Mouse (Mus musculus): ENCODE data around the gene Mmp15. TPM values are rescaled to one million over a fixed set of nuclear protein-coding genes. Genes with fewer than 3 reads are reported as not detected.

Gene Mmp15
- 0.40 and 0.63 TPM in 2 replicates for polyA plus RNA-seq (2012; ENCODE audit: low replicate concordance)

DNA sequence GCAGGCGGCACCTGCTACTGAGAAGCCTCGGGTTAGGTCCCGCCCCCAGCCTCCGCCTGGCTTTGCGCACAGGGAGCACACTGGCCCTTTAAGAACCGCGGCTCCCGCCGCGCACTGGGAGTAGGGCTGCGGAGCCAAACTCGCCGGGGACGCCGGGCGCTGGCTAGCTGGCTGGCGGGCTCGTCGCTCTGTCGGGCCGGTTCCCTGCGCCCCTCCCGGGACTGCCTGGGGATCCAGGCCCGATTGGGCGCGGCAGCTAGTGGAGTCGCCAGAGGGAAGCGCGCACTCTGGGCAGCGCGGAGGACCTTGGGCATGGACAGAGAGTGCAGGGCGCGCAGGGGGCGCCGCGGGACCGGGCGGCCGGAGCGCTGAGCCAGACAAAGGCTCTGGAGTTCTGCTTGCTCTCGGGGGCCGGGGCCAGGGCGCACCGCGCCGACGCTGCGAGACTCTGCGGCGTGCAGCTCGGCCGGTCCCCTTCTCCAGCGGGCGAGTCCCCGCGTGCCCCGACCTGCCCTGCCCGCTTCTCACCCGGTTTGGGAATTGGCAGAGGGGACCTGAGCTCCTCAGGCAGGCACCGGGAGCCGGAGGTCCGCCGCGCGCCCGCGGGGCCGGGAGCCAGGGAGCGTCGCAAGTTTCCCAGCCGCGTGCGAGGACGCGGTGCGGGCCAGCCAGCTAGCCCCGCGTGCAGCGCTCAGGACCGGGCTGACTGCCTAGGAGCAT, at the start of gene Mmp15:
Mmp15 (plus strand) TSS at position 118 of the 720 bp plus-strand sequence.

DNA sequence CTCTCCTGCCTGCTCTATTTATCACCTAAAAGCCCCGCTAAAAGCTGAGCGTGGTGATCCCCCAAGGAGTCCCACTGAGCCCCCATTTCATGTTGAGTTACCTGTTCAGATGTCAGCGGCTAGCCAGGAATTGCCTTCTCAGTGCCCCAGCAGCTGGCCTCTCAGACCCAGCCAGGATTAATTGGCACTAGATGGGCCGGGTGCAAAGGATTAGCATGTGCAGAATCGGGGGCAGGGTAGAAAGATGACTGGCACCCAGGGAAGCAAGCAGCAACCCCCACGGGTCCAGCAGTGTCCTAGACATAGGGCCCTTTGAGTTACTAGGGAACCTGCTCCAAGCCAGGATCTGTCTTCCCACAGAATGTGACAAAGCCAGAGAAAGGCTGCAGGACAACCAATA, 45.6 kb upstream of the Mmp15 start, which contains the start of gene Cngb1:
Cngb1 (minus strand) TSS at position 155 of the 400 bp plus-strand sequence.

DNA sequence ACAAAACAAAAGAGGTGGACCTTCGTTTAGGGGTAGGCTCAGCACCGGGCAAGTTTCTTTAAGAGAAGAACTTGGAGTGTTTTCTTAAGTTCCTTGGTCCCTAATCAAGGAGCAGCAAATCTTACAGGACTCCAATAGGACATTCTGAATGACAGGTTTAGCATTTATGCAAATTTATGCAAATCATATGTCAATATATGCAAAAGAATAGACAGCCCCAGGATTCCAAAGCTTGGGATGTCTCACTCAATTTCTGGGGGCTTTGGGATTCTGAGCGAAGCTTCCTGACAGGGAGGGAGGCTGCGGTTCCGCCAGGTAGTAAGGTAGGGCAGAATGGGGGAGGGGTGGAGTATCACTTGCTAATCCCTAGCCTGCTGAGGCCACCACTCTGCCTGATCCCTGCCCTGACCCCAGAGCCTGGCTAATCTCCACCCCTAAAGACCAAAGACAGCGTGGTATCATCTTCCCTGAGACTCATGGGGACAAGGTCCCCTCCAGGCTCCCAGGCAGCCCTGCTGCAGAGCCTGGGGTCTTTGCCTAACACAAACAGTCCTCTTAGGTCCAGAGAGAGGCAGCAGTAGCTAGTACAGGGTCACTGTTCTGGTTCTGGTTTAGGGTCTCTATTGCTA, 41.6 kb upstream of the Mmp15 start, which contains the start of gene Tepp:
Tepp (plus strand) TSS at position 225 of the 629 bp plus-strand sequence.

DNA sequence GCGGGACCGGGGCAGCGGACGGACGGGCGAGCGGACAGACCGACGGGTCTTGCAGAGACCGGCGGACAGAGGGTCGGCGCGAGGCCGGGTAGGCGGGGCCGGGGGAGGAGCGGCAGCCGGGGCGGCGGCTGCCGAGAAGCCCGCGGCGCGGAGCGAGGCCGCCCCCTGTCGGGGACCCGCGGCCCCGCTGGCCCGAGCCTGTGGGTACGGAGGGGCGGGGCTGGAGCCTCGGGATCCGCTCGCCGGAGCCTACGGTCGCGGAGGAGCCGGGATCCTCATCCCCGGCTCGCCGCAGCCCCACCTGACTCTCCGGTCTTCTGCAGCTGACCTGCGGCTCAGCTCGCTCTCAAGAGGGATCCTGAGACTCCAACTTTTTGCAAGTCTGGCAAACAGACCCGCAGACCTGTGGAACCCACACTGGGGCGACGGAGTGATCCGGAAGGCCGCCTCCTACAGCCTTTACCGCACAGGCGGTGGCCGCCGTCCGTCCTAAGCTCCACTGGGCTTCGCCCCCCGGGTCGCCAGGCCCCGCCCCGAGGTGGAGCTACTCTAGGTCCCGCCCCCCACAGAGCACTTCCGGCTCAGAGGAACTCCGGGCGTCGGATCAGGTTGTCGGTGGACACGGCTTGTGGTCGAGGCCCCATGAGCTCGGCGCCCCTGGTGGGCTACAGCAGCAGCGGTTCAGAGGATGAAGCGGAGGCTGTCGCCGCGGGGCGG, 20.2 kb upstream of the Mmp15 start, which contains the start of the genes Zfp319 and Usb1:
Zfp319 (minus strand) TSS at position 231 of the 717 bp plus-strand sequence.
Usb1 (plus strand) TSS at position 565 of the 717 bp plus-strand sequence.

Other genes with a start within 250 kb of the Mmp15 start
- 9.8 and 16.0 TPM in 2 replicates for gene Kifc3, start 149.5 kb upstream of the Mmp15 start, polyA plus RNA-seq (2012; ENCODE audit: low replicate concordance)
- gene Cngb1, start 45.7 kb upstream of the Mmp15 start, polyA plus RNA-seq (2012; ENCODE audit: low replicate concordance) = 0.23 and 0.76 TPM in 2 replicates
- not detected in 2 replicates for gene Tepp, start 41.7 kb upstream of the Mmp15 start, polyA plus RNA-seq (2012; ENCODE audit: low replicate concordance)
- 13.0 and 17.8 TPM in 2 replicates for gene Zfp319, start 20.3 kb upstream of the Mmp15 start, polyA plus RNA-seq (2012; ENCODE audit: low replicate concordance)
- gene Usb1, start 20.0 kb upstream of the Mmp15 start, polyA plus RNA-seq (2012; ENCODE audit: low replicate concordance) = 20.3 and 25.0 TPM in 2 replicates
- 13.2 and 31.0 TPM in 2 replicates for gene Cfap20, start 82.6 kb downstream of the Mmp15 start, polyA plus RNA-seq (2012; ENCODE audit: low replicate concordance)
- 7.8 and 25.5 TPM in 2 replicates for gene Csnk2a2, start 137.8 kb downstream of the Mmp15 start, polyA plus RNA-seq (2012; ENCODE audit: low replicate concordance)
- not detected in 2 replicates for gene Ccdc113, start 181.8 kb downstream of the Mmp15 start, polyA plus RNA-seq (2012; ENCODE audit: low replicate concordance)
- gene Prss54, start 224.1 kb downstream of the Mmp15 start, polyA plus RNA-seq (2012; ENCODE audit: low replicate concordance) = not detected in 2 replicates